Mouse (Mus musculus) ES-E14 (cell line): ENCODE results near the gene Glis2. TPM values are rescaled to one million over a fixed set of nuclear protein-coding genes. Genes with fewer than 3 reads are reported as not detected.

Experiments
- DNase-seq: peaks from one replicate; pipeline ENCODE4 v3.0.0-alpha.2; 2013; ENCODE audit warnings: low read depth, low spot score
- H3K27ac ChIP-seq: 2 replicates; pipeline ENCODE4 v1.5.1; 2012; ENCODE audit warnings: low read depth, mild to moderate bottlenecking, low read length, moderate library complexity, mixed read lengths; ENCODE audit not compliant: poor library complexity, insufficient read depth, severe bottlenecking
- H3K36me3 ChIP-seq: 2 replicates; pipeline ENCODE4 v1.6.1; 2012; ENCODE audit warnings: mild to moderate bottlenecking, low read length, moderate library complexity, mixed read lengths; ENCODE audit not compliant: control insufficient read depth, poor library complexity, insufficient read depth, severe bottlenecking
- H3K4me1 ChIP-seq, 2 experiments: fragments of 150-350 bp in 1 of 2; sonication (generic) in 1 of 2; 2 replicates each; pipeline ENCODE4 v1.6.1; 2012; ENCODE audit warnings: low read length in 2 of 2, mild to moderate bottlenecking in 1 of 2, mixed read lengths in 1 of 2; ENCODE audit not compliant: control insufficient read depth in 2 of 2, insufficient read depth in 2 of 2, poor library complexity in 1 of 2
- H3K4me3 ChIP-seq, 2 experiments: fragments of 150-350 bp in 1 of 2; sonication (generic) in 1 of 2; 2 replicates each; pipeline ENCODE4 v1.5.1; 2012; ENCODE audit warnings: low read length in 2 of 2, low read depth in 1 of 2, mild to moderate bottlenecking in 1 of 2, mixed read lengths in 1 of 2; ENCODE audit not compliant: insufficient read depth in 1 of 2, poor library complexity in 1 of 2, severe bottlenecking in 1 of 2
- H3K9ac ChIP-seq: 2 replicates; pipeline ENCODE4 v1.6.1; 2012; ENCODE audit warnings: low read depth, mild to moderate bottlenecking, low read length, mixed read lengths; ENCODE audit not compliant: poor library complexity, insufficient read depth, severe bottlenecking
- H3K9me3 ChIP-seq: fragments of 150-350 bp; sonication (generic); 2 replicates; pipeline ENCODE4 v1.6.1; 2012; ENCODE audit warnings: low read depth, mild to moderate bottlenecking, low read length; ENCODE audit not compliant: control insufficient read depth, insufficient read depth
- CHD2 ChIP-seq: IDR thresholded peaks from 2 replicates; pipeline ENCODE4 v1.6.1; 2014; ENCODE audit warnings: mild to moderate bottlenecking, low read depth, low read length, inconsistent platforms
- HCFC1 ChIP-seq: IDR thresholded peaks from 2 replicates; pipeline ENCODE4 v1.6.1; 2012; ENCODE audit warnings: low read length, inconsistent platforms, borderline replicate concordance; ENCODE audit not compliant: insufficient read depth
- MAFK ChIP-seq: IDR thresholded peaks from 2 replicates; pipeline ENCODE4 v1.6.1; 2014; ENCODE audit warnings: mild to moderate bottlenecking, low read depth, low read length, inconsistent platforms; ENCODE audit not compliant: insufficient read depth
- ZC3H11A ChIP-seq: IDR thresholded peaks from 2 replicates; pipeline ENCODE4 v1.6.1; 2012; ENCODE audit warnings: low read depth, mild to moderate bottlenecking, inconsistent platforms, low read length, borderline replicate concordance
- ZNF384 ChIP-seq: IDR thresholded peaks from 2 replicates; pipeline ENCODE4 v1.6.1; 2012; ENCODE audit warnings: low read depth, low read length, inconsistent platforms
- in situ Hi-C, 2 experiments: fragments of 600-800 bp; cut with MboI; formaldehyde crosslinking; loops; one replicate each; pipeline ENCODE4 v1.15.1; 2025; ENCODE audit warnings: low sequenced_read_pairs in 2 of 2, inconsistent platforms in 1 of 2; ENCODE audit not compliant: unreplicated experiment in 2 of 2
- total RNA-seq: library from RNA; depleted of rRNA; stranded (reverse); fragments of 300-350 nt; gene quantifications from 2 replicates; pipeline ENCODE4 v1.2.3, GENCODE M21; 2012

Gene Glis2
- total RNA-seq, 1 experiment: 18.2 TPM

DNA sequence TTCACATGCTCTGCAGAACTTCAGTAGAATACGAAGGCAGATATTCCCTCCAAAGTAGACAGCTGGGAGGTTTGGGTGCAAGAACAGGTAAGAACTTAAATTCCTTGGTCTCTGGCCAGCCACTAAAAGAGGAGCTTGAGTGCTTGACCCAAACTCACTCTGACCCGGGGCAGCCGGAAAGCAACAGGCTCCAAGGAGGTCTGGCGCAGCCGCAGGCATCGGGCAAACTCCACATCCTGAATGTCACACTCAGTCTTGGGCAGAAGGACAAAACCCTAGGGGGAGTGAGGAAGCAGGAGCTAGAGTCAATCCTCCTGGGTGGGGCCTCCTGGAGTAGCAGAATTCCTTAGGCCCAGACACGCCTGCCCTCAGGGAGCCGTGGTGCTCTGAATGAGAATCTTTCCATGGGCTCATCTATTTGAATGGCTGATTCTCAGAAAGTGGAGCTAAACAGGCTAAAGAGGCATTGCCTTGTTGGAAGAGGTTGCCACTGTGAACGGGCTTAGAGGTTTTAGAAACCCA lies 34.4 kb downstream of the Glis2 start:
- no peak for DNase-seq
- Histone ChIP-seq H3K9me3 (no peaks in the 10 kb centered on the region), H3K36me3 (no peaks in the 10 kb centered on the region; the same call in 1 of the 2 replicates), H3K4me1 (peaks cover 3 to 17% of the 10 kb centered on the region in 2 experiments; a peak in 2 of 4 replicates), H3K9ac (0 out of 2 replicates have a peak overlapping the region, but pooled peaks have one; percentile 6), H3K27ac (no peak overlapping the region; the same call in 1 of the 2 replicates), H3K4me3 (no peak overlapping the region)
- no peak for TF ChIP-seq MAFK
- no peak for TF ChIP-seq CHD2
- TF ChIP-seq ZNF384: no peak
- TF ChIP-seq ZC3H11A: no peak
- no peak for TF ChIP-seq HCFC1
- in situ Hi-C loops: no loop called here

DNA sequence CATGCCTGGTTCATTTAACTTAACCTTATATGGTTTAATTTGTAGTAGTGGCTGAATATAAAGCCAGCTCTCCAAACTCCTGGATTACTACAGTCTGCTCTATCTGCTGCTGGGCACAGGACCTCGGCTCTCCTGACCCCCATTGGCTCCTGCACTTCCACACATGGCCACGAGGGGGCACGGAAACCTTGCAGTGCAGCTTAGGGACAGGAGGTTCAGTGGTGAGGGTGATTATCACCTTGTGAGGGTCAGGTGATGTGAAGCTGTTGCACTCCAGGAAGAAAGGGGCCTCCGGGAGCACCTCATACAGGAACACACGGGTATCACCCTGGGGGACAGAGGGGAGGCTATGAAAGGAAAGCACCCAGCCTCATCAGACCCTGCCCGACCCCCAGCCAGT lies 35.4 kb downstream of the Glis2 start:
- no peak for TF ChIP-seq ZNF384
- TF ChIP-seq ZC3H11A: 0 out of 2 replicates have a peak, but pooled peaks have one; percentile 40
- peak; percentile 69 for DNase-seq
- Histone ChIP-seq H3K4me1 (peaks cover 3 to 17% of the 10 kb centered on the region in 2 experiments; a peak in 2 of 4 replicates), H3K27ac (no peak overlapping the region), H3K36me3 (no peaks in the 10 kb centered on the region; the same call in 1 of the 2 replicates), H3K4me3 (no peak overlapping the region), H3K9me3 (no peaks in the 10 kb centered on the region), H3K9ac (no peak overlapping the region)
- in situ Hi-C loops: loop anchor here in 1 of 2 experiments (5.0 kb wide), 1 partner anchor 37 kb away; no protein-coding TSS in a partner anchor

DNA sequence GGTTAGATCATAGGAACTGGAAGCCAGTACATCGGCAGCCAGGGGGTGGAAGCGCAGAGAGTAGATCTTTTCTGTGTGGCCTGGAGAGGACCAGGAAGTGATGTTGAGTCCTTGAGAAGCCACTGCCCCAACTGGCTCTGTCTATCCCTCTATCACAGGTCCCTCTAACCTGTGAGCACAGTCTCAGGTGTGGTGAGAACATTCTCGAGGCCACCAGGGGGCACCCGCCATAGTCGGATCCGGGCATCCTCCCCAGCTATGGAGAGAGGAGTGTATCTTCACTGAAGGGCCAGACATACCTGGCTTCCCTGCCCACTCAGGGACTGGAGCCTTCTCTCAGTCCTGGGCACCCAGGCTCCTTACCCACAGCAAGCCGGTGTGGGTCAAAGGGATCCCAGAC lies 37.5 kb downstream of the Glis2 start:
- peaks cover 3 to 17% of the 10 kb centered on the region in 2 experiments; a peak in 2 of 4 replicates for H3K4me1 ChIP-seq
- H3K36me3 ChIP-seq: no peaks in the 10 kb centered on the region; the same call in 1 of the 2 replicates
- H3K4me3 ChIP-seq: no peak overlapping the region
- DNase-seq: no peak
- no peak overlapping the region for H3K27ac ChIP-seq
- no peak overlapping the region for H3K9ac ChIP-seq
- in situ Hi-C loops: loop anchor here in 1 of 2 experiments (5.0 kb wide), 1 partner anchor 35 kb away; no protein-coding TSS in a partner anchor
- TF ChIP-seq HCFC1 (no peak), MAFK (no peak), ZC3H11A (no peak), ZNF384 (no peak), CHD2 (no peak)
- H3K9me3 ChIP-seq: no peaks in the 10 kb centered on the region

DNA sequence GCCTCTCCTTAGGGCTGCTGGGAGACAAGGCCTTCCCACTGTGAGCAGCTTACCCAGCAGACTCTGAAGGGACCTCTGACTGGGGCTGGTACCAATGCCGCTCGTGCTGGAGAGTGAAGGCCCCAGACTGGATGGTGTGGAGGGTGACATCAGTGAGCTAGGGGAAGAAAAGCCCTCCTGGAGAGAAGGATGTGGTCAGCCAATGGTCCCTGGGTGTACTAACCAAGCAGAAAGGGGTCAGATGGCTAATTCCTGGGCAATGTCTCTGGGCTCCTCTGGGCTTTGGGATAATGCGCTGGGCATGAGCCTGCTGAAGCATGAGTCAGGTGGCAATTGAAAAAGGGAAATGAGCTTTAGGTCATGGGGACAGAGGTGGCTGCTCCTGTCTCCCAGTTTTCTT lies 39.1 kb downstream of the Glis2 start:
- TF ChIP-seq HCFC1: no peak
- TF ChIP-seq ZNF384: no peak
- TF ChIP-seq MAFK: no peak
- TF ChIP-seq CHD2: no peak
- no peak for TF ChIP-seq ZC3H11A
- Histone ChIP-seq H3K9ac (no peak overlapping the region), H3K4me1 (peaks cover 3 to 13% of the 10 kb centered on the region in 2 experiments; a peak in 2 of 4 replicates), H3K9me3 (no peaks in the 10 kb centered on the region), H3K27ac (no peak overlapping the region), H3K4me3 (no peak overlapping the region), H3K36me3 (no peaks in the 10 kb centered on the region; the same call in 1 of the 2 replicates)
- no peak for DNase-seq
- in situ Hi-C loops: loop anchor here in 1 of 2 experiments (5.0 kb wide), 1 partner anchor 34 kb away; no protein-coding TSS in a partner anchor
